Mouse (Mus musculus) cerebellum, adult (tissue): ENCODE measurements around the gene Htra3.

Experiments
- ATAC-seq: cut with Nextera tagmentation; 2 replicates; pipeline ENCODE4 v1.9.2; 2017; ENCODE audit warnings: mild to moderate bottlenecking, moderate library complexity, mixed read lengths; ENCODE audit not compliant: insufficient number of reproducible peaks, low FRiP score, low TSS enrichment

The Htra3 gene

DNA sequence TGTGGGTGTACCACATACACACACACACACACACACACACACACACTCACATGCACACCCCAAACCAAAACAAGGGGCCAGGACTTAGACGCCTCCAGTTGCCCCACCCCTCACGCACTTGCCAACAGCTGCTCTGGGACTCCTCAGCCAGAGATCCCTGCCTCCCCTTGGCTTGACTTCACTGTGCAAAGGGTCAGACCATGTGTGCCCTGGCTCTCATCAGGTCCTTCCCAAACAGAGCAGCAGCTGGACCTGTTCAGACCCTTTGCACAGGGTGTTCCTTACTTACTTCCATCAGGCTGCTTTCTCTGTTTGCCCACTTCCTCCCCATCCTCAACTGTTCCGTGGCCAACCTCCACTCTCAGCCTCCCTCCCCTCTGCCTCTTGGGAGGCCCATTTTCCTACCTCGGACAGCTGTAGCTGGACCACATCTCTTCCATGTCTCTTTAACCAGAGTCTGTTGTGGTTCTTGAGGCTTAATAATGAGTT, 54.8 kb downstream of the Htra3 start:
- no peak for ATAC-seq

DNA sequence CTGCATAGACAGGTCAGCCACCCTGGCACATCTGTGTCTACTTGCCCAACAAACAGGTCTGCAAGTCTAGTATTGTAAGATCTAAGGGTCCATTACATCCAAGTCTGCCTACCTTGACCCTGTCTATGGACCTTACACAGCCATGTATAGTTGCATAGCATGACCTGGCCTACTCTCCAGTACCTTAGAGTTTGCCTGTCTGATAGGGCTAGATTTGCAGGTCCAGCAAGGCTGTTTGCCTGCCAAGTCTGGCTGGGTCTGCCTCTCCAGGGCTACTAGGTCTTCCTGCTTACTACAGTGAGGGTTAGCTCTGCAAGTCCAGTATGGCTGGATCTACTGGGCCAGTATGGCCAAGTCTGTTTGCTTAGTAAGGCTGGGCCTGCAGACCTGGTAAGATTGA, 55.8 kb downstream of the Htra3 start:
- no peak for ATAC-seq

GRCm38 (mm10) chr5:35621114-35621513, 58.5 kb downstream of the Htra3 start:
- ATAC-seq = no peak

GRCm38 (mm10) chr5:35616943-35617342, 62.6 kb downstream of the Htra3 start:
- no peak for ATAC-seq

- no peak for ATAC-seq
Observed at GRCm38 (mm10) chr5:35612722-35613121, 66.9 kb downstream of the Htra3 start.

DNA sequence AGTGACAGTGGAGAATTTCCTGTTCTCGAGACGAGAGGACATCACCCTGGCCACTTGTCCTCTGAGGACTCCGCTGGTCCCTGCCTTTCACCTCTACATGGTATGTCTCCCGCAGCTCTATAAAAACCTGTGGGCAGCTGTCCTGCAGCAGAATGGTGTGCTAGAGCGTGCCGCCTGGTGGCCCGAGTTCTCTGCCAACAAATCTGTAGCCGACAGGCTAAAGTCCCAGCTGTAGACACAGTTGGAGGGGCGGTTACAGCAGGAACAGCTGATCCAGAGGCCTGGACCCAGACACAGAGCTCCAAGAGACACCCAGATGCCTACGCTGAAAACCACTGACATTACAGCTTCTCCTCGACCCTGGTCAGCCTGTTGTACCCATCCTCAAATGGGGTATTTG, 67.7 kb downstream of the Htra3 start:
- no peak for ATAC-seq

GRCm38 (mm10) chr5:35611170-35611569, 68.4 kb downstream of the Htra3 start:
- ATAC-seq = no peak

DNA sequence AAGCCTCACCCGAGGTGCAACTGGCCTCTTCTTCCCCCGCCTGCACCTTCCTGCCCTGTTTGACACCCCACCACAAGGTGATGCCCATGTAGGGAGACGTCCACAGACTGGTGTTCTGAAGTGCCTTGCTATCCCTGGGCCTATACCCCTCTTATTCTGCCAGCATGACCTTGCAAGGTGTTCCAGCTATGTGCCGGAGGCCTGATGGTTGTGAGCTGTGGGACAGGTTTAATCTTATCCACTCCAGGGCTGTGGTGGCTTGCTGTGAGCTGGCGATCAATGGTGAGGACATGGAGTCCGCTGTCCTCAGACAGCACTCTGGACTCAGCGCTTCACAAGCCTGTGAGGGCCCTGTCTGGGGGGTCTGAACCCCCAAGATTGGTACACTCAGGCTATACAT, 69.2 kb downstream of the Htra3 start:
- ATAC-seq = no peak

DNA sequence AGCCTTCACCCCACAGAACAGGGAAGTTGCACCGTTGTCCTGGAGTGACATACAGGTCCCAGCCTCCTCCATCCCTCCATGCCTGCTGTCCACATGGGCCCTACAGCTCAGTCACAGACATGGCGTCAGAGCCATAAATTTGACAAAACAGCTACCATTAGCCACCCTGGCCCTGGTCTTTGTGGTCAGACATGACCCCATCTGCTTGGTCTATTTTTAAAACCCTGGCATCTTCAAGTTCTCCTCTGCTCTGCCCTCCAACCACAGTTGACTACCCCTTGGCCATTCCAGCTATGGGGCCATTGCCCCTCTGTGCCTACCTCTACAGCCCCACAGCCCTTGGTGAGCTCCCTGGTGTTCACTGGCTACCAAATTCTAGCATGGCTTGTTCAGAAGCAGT, 69.6 kb downstream of the Htra3 start:
- no peak for ATAC-seq

GRCm38 (mm10) chr5:35609381-35609780, 70.2 kb downstream of the Htra3 start:
- no peak for ATAC-seq

- no peak for ATAC-seq
Observed at GRCm38 (mm10) chr5:35608559-35608958, 71.0 kb downstream of the Htra3 start.

- no peak for ATAC-seq
Observed at GRCm38 (mm10) chr5:35607784-35608183, 71.8 kb downstream of the Htra3 start.

GRCm38 (mm10) chr5:35606800-35607199, 72.8 kb downstream of the Htra3 start:
- no peak for ATAC-seq

- no peak for ATAC-seq
Observed at GRCm38 (mm10) chr5:35605355-35605754, 74.2 kb downstream of the Htra3 start.
